Mouse (Mus musculus) heart, adult 9 months (tissue): ENCODE measurements around the gene Uba52.
A peak's percentile ranks its signal among the peaks of the same experiment; 100 is the strongest.

Experiments
- DNase-seq, 2 experiments: peaks; one replicate each; pipeline ENCODE4 v3.0.0; 2022; ENCODE audit warnings: low spot score in 2 of 2

The Uba52 gene

GRCm38 (mm10) chr8:70486191-70486681, 24.4 kb downstream of the Uba52 start:
- DNase-seq = no peak

GRCm38 (mm10) chr8:70482943-70483342, 27.7 kb downstream of the Uba52 start:
- DNase-seq = no peak

GRCm38 (mm10) chr8:70481908-70482307, 28.7 kb downstream of the Uba52 start:
- DNase-seq = no peak

GRCm38 (mm10) chr8:70477269-70477982, 33.2 kb downstream of the Uba52 start:
- DNase-seq = no peak

- DNase-seq = peak; percentile 92 to 95
These were observed 34.0 kb downstream of the Uba52 start, which contains the start of gene Klhl26 for GRCm38 (mm10) chr8:70476333-70477268. Klhl26 (minus strand) TSS chr8:70476968.

- DNase-seq = no peak
These were observed 38.7 kb downstream of the Uba52 start for GRCm38 (mm10) chr8:70471856-70472255.

- DNase-seq = no peak
These were observed 40.7 kb downstream of the Uba52 start for GRCm38 (mm10) chr8:70469938-70470337.

- DNase-seq = peak in 1 of 2 experiments; percentile 44
These were observed 41.2 kb downstream of the Uba52 start for GRCm38 (mm10) chr8:70469295-70469916.

- DNase-seq = no peak
These were observed 41.9 kb downstream of the Uba52 start for GRCm38 (mm10) chr8:70468733-70469132.

GRCm38 (mm10) chr8:70467907-70468306, 42.7 kb downstream of the Uba52 start:
- no peak for DNase-seq

GRCm38 (mm10) chr8:70467229-70467725, 43.3 kb downstream of the Uba52 start:
- peak; percentile 64 to 69 for DNase-seq

- peak; percentile 69 to 76 for DNase-seq
These were observed 43.8 kb downstream of the Uba52 start for GRCm38 (mm10) chr8:70466771-70467170.

GRCm38 (mm10) chr8:70466305-70466704, 44.3 kb downstream of the Uba52 start:
- DNase-seq = no peak

GRCm38 (mm10) chr8:70465701-70466100, 44.9 kb downstream of the Uba52 start:
- DNase-seq = no peak

- DNase-seq = no peak
These were observed 46.4 kb downstream of the Uba52 start for GRCm38 (mm10) chr8:70464162-70464561.

GRCm38 (mm10) chr8:70463306-70463705, 47.3 kb downstream of the Uba52 start:
- no peak for DNase-seq

GRCm38 (mm10) chr8:70462516-70462813, 48.1 kb downstream of the Uba52 start:
- peak in 1 of 2 experiments; percentile 39 for DNase-seq

- DNase-seq = peak; percentile 40 to 46
These were observed 48.7 kb downstream of the Uba52 start for GRCm38 (mm10) chr8:70461765-70462515.

GRCm38 (mm10) chr8:70460606-70461005, 50.0 kb downstream of the Uba52 start:
- no peak for DNase-seq

- no peak for DNase-seq
These were observed 50.4 kb downstream of the Uba52 start for GRCm38 (mm10) chr8:70460199-70460598.

- DNase-seq = no peak
These were observed 51.0 kb downstream of the Uba52 start for GRCm38 (mm10) chr8:70459636-70460035.
